Mouse (Mus musculus) hindbrain, embryonic 11.5 days (tissue): ENCODE data around the gene Asb5. TPM values are rescaled to one million over a fixed set of nuclear protein-coding genes. Genes with fewer than 3 reads are reported as not detected.
"Not testable (repeated sequence)": the region's sequence is repeated elsewhere in the genome, so short reads cannot be mapped to it uniquely, and the experiment has no call there.

ENCODE experiments used
- ATAC-seq: fragments of 200-750 bp; cut with Nextera tagmentation; 2 replicates; pipeline ENCODE4 v1.8.0; 2017; ENCODE audit warnings: mild to moderate bottlenecking, moderate TSS enrichment, moderate library complexity; ENCODE audit not compliant: low FRiP score
- DNase-seq: peaks from one replicate; pipeline ENCODE4 v3.0.0-alpha.2; 2015; ENCODE audit warnings: low spot score
- H3K27ac ChIP-seq: fragments of 300-500 bp; sonication (generic); 2 replicates; pipeline ENCODE4 v1.5.1; 2014; ENCODE audit warnings: mild to moderate bottlenecking, low read depth, low read length
- H3K27me3 ChIP-seq: fragments of 300-500 bp; sonication (generic); 2 replicates; pipeline ENCODE4 v1.6.1; 2014; ENCODE audit warnings: mild to moderate bottlenecking, low read length, moderate library complexity, mixed read lengths; ENCODE audit not compliant: control insufficient read depth, insufficient read depth
- H3K36me3 ChIP-seq: fragments of 300-500 bp; sonication (generic); 2 replicates; pipeline ENCODE4 v1.6.1; 2014; ENCODE audit warnings: mild to moderate bottlenecking, low read length, moderate library complexity, mixed read lengths; ENCODE audit not compliant: control insufficient read depth, insufficient read depth
- H3K4me1 ChIP-seq: fragments of 300-500 bp; sonication (generic); replicated peaks from 2 replicates; pipeline ENCODE4 v1.6.1; 2014; ENCODE audit warnings: low read length, mixed read lengths; ENCODE audit not compliant: control insufficient read depth, insufficient read depth
- H3K4me2 ChIP-seq: fragments of 300-500 bp; sonication (generic); replicated peaks from 2 replicates; pipeline ENCODE4 v1.6.1; 2014; ENCODE audit warnings: mild to moderate bottlenecking, low read depth, low read length
- H3K4me3 ChIP-seq: fragments of 300-500 bp; sonication (generic); 2 replicates; pipeline ENCODE4 v1.5.1; 2014; ENCODE audit warnings: low read depth, low read length
- H3K9ac ChIP-seq: fragments of 300-500 bp; sonication (generic); 2 replicates; pipeline ENCODE4 v1.6.1; 2014; ENCODE audit warnings: low read depth, low read length
- H3K9me3 ChIP-seq: fragments of 300-500 bp; sonication (generic); 2 replicates; pipeline ENCODE4 v1.6.1; 2016; ENCODE audit warnings: low read length; ENCODE audit not compliant: control insufficient read depth
- WGBS: fragments of 180-500 bp; shearing (Covaris S2); extraction: QIAGEN DNeasy Blood & Tissue Kit; methylation state at CpG from one replicate; pipeline ENCODE4 v1.1.7; 2014; 5-methylcytosine and 5-hydroxymethylcytosine counted together
- polyA plus RNA-seq: library from polyadenylated mRNA; unstranded; fragments of >200 nt; fragmentation: Nextera tagmentation; extraction: Ambion mirVana; gene quantifications from 2 replicates; pipeline ENCODE4 v1.2.1, GENCODE M21; 2014

Asb5 gene
- polyA plus RNA-seq, 1 experiment from 2014 or later = 6.1 TPM

DNA sequence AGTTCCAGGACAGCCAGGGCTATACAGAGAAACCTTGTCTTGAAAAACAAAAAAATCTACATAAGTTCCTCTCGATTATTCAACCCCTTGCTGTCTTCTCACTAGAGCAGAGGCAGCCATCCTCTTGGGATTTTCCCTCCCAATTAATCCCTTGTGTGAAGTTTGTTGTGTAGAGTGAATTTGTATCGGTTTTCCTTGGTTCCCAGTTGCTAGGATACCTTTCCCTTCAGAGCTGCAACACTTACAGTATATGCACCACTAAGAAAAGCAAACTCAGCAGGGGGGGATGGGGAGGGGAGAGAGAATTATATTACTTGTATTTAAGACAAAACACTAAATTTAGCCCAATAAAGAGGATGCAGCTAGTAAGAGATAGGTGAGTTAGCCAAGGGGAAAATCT lies 66.7 kb downstream of the Asb5 start:
- H3K9ac ChIP-seq = no peak overlapping the region
- H3K4me2 ChIP-seq = no peak overlapping the region
- H3K4me1 ChIP-seq = no peaks in the 10 kb centered on the region
- no peak for DNase-seq
- no peak overlapping the region for H3K4me3 ChIP-seq
- H3K27ac ChIP-seq = no peak overlapping the region
- no peaks in the 10 kb centered on the region for H3K9me3 ChIP-seq
- H3K27me3 ChIP-seq = no peaks in the 10 kb centered on the region
- no peaks in the 10 kb centered on the region for H3K36me3 ChIP-seq
- 59% methylated on average over 2 of the region's 2 CpGs for WGBS
- no peak for ATAC-seq

DNA sequence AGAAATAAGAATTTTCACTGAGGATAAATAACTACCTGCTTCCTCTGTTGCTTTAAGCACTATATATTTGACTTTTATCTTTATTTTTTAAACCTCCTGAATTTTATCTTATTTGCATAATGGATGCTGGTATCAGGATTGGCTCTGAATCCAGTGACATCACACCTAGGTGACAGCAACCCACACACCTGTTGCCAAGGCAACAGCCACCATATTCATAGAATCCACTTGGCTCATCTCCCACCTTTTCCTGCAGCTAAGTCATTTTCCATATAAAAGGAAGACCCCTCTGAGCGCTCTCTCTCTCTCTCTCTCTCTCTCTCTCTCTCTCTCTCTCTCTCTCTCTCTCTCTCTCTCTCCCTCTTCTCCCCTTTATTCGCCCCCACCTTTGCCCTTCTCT lies 67.6 kb downstream of the Asb5 start:
- Histone ChIP-seq H3K27ac (no peak overlapping the region), H3K4me1 (no peaks in the 10 kb centered on the region), H3K9ac (no peak overlapping the region), H3K9me3 (no peaks in the 10 kb centered on the region), H3K4me3 (no peak overlapping the region), H3K27me3 (no peaks in the 10 kb centered on the region), H3K36me3 (no peaks in the 10 kb centered on the region), H3K4me2 (no peak overlapping the region)
- WGBS = 92% methylated on average over 2 of the region's 2 CpGs
- ATAC-seq = no peak
- DNase-seq = no peak

DNA sequence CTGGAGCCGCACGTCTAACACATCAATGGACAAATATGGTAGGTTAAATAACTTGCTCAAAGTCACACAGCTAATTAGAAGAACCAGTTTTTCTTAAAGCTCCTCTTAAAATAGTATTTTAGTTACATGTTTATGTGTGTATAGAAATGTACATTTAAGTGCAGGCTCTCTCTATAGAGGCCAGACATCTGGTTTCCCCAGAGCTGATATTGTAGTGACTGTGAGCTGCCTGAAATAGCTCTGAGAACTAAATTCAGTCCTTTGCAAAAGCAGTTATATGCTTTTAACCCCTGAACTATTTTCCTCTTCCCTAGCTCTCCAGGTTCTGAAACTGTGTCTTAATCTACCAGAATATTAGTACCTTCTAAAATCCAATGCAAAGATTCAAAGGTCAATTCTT lies 68.0 kb downstream of the Asb5 start:
- no peak for ATAC-seq
- no peaks in the 10 kb centered on the region for H3K36me3 ChIP-seq
- no peaks in the 10 kb centered on the region for H3K27me3 ChIP-seq
- no peaks in the 10 kb centered on the region for H3K9me3 ChIP-seq
- H3K4me1 ChIP-seq = no peaks in the 10 kb centered on the region
- DNase-seq = no peak
- no peak overlapping the region for H3K4me3 ChIP-seq
- no peak overlapping the region for H3K9ac ChIP-seq
- no peak overlapping the region for H3K27ac ChIP-seq
- H3K4me2 ChIP-seq = no peak overlapping the region
- WGBS = 97% methylated on average over 2 of the region's 2 CpGs

DNA sequence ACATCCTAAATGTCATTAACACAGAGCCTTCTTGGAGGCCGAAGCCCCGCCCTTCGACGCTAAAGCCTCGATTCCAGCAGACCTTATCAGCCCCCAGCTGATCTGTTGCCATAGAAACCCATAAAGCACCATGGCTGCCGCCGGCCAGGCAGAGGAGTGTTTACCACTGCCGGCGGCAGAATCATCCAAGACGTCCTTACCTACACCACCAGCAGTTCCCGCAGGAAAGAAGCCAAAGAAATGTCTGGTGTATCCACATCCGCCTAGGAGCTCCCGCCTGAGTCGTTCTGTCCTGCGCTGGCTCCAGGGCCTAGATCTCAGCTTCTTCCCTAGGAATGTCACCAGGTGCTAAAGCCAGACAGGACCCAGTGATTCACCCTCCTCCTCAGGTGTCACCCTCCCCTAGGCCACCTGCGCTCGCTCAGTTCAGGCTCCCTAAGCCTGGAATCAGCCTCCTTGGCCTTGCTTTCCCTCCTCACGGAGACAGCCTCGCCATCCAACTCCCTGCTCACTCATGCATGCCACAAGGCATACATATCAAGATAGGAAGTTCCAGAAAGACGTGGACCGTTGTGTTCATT lies 71.4 kb downstream of the Asb5 start, which contains the start of gene Spata4:
Gene Spata4, plus strand, starts transcription at position 111 of the 581 bp plus-strand sequence.
- ATAC-seq (peak; percentile 95), DNase-seq (peak; percentile 78)
- H3K4me3 ChIP-seq = peak within 1 kb of the TSS; percentile 32
- no peaks in the 10 kb centered on the region for H3K4me1 ChIP-seq
- no peaks in the 10 kb centered on the region for H3K9me3 ChIP-seq
- H3K27me3 ChIP-seq = no peaks in the 10 kb centered on the region
- 8% methylated on average over 21 of the region's 21 CpGs for WGBS
- H3K27ac ChIP-seq = no peak within 1 kb of the TSS
- peak within 1 kb of the TSS; percentile 57 for H3K4me2 ChIP-seq
- H3K36me3 ChIP-seq = no peaks in the 10 kb centered on the region
- H3K9ac ChIP-seq = peak within 1 kb of the TSS; percentile 50; the same call in 1 of the 2 replicates

DNA sequence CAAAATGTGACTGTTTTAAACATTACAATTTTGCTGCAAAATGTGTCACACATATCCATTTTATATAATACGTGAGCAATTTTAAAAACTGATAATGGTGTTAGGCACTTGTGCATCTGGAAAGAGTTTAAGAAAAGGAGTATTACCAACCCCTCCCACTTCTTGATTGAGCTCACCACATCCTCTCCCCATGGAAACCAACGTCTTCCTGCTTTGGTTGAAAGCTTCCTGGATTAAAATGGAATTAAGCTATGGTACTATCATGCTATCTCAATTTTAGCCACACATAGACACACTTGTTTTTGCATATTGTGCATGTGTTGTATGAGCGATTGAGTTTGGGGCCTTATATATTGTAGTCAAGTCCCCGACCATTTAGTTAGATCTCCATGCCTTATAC lies 74.1 kb downstream of the Asb5 start:
- DNase-seq (no peak), ATAC-seq (no peak)
- no peak overlapping the region for H3K4me3 ChIP-seq
- H3K27ac ChIP-seq = no peak overlapping the region
- no peaks in the 10 kb centered on the region for H3K4me1 ChIP-seq
- H3K36me3 ChIP-seq = no peaks in the 10 kb centered on the region
- H3K9ac ChIP-seq = no peak overlapping the region
- no peak overlapping the region for H3K4me2 ChIP-seq
- 82% methylated on average over 4 of the region's 4 CpGs for WGBS
- H3K9me3 ChIP-seq = no peaks in the 10 kb centered on the region
- H3K27me3 ChIP-seq = no peaks in the 10 kb centered on the region

DNA sequence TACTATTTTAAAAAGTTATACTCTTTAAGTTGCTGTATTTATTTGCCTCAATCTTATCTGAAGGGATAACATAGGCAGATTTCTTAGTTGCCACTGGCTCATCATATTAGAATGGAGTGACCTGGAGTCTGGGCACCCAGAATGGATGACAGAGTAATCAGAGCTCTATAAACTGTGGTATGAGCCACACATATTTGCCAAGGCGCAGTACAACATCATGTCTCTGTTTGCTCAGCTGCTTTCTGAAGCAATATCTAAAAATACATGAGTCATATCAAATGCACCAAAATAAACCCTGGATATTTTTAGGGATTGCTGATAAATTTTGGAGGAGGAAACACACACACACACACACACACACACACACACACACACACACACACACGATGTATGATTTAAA lies 80.0 kb downstream of the Asb5 start:
- 85% methylated on average over 2 of the region's 2 CpGs for WGBS
- no peaks in the 10 kb centered on the region for H3K4me1 ChIP-seq
- no peak overlapping the region for H3K9ac ChIP-seq
- H3K27ac ChIP-seq = no peak overlapping the region
- H3K36me3 ChIP-seq = no peaks in the 10 kb centered on the region
- no peak overlapping the region for H3K4me2 ChIP-seq
- ATAC-seq (no peak), DNase-seq (no peak)
- no peaks in the 10 kb centered on the region for H3K9me3 ChIP-seq
- H3K4me3 ChIP-seq = no peak overlapping the region
- no peaks in the 10 kb centered on the region for H3K27me3 ChIP-seq

DNA sequence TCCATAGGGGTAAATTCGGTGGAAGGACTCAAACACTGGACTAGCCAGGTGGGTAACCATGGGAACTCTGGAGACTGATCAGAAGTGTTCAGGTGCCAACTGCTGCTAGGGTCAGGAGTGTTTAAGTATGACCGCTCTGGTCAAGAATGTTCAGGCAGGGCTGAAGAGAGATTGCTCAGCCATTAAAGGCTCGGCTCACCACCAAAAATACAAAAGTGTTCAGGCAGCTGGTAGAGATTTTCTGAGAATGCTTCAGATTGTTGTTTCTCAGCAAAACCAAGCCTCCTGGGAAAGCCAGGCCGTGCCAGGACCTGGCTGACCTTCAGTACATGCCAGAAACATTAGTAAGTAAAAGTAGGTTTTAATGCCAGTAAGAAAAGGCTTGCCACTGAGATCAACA lies 80.9 kb downstream of the Asb5 start:
- ATAC-seq (no peak), DNase-seq (no peak)
- no peaks in the 10 kb centered on the region for H3K36me3 ChIP-seq
- no peak overlapping the region for H3K4me2 ChIP-seq
- no peaks in the 10 kb centered on the region for H3K9me3 ChIP-seq
- 77% methylated on average over 4 of the region's 4 CpGs for WGBS
- no peak overlapping the region for H3K4me3 ChIP-seq
- no peak overlapping the region for H3K27ac ChIP-seq
- no peaks in the 10 kb centered on the region for H3K27me3 ChIP-seq
- H3K9ac ChIP-seq = no peak overlapping the region
- no peaks in the 10 kb centered on the region for H3K4me1 ChIP-seq

DNA sequence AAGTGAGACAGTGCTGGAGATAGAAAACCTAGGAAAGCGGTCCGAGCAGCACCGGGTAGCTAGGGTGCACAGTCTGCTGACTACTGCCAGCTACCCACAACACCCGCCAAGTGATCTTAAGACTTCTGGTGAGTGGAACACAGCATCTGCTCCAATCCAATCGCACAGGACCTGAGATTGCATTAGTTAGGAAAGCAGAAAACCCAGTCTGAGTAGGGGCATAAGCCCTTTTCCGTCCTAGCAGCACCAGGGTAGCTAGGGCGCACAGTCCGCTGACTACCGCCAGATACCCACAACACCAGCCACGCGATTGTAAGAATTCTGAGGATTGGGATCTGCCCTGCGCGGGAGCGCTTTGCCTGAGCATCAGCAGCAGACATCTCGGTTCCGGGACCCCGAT lies 87.3 kb downstream of the Asb5 start:
- not testable (repeated sequence) for H3K4me3 ChIP-seq, H3K9me3 ChIP-seq, H3K36me3 ChIP-seq, DNase-seq, H3K4me2 ChIP-seq, H3K9ac ChIP-seq, H3K27ac ChIP-seq, ATAC-seq, H3K27me3 ChIP-seq, H3K4me1 ChIP-seq
- 90% methylated on average over 17 of the region's 17 CpGs for WGBS
